Mouse (Mus musculus) ES-Bruce4 (cell line): Measurements from ENCODE around the gene Tor1a. TPM values are rescaled to one million over a fixed set of nuclear protein-coding genes. Genes with fewer than 3 reads are reported as not detected.

Source experiments
- H3K27ac ChIP-seq: 2 replicates; pipeline ENCODE4 v1.5.1; 2012; ENCODE audit warnings: low read length, inconsistent platforms; ENCODE audit not compliant: insufficient read depth
- H3K27me3 ChIP-seq: 2 replicates; pipeline ENCODE4 v1.6.1; 2012; ENCODE audit warnings: mild to moderate bottlenecking, low read length, inconsistent platforms; ENCODE audit not compliant: control insufficient read depth, poor library complexity, insufficient read depth, severe bottlenecking
- H3K36me3 ChIP-seq: 2 replicates; pipeline ENCODE4 v1.6.1; 2012; ENCODE audit warnings: inconsistent platforms, mild to moderate bottlenecking, low read length, moderate library complexity; ENCODE audit not compliant: control insufficient read depth, poor library complexity, insufficient read depth, severe bottlenecking
- H3K4me1 ChIP-seq: one replicate; pipeline ENCODE4 v1.8.1; 2011; ENCODE audit warnings: low read length; ENCODE audit not compliant: control insufficient read depth, insufficient read depth
- H3K4me3 ChIP-seq: 2 replicates; pipeline ENCODE4 v1.5.1; 2011; ENCODE audit warnings: low read depth, mild to moderate bottlenecking, low read length
- H3K9ac ChIP-seq: 2 replicates; pipeline ENCODE4 v1.6.1; 2012; ENCODE audit warnings: low read depth, mild to moderate bottlenecking, inconsistent platforms; ENCODE audit not compliant: poor library complexity, severe bottlenecking
- H3K9me3 ChIP-seq: replicated peaks from 2 replicates; pipeline ENCODE4 v1.6.1; 2012; ENCODE audit warnings: mild to moderate bottlenecking, low read length, inconsistent platforms; ENCODE audit not compliant: control insufficient read depth, poor library complexity, insufficient read depth, severe bottlenecking
- CTCF ChIP-seq: IDR thresholded peaks from one replicate; pipeline ENCODE4 v1.8.1; 2011; ENCODE audit warnings: low read depth, low read length
- EP300 ChIP-seq: IDR thresholded peaks from 2 replicates; pipeline ENCODE4 v1.6.1; 2011; ENCODE audit warnings: low read depth, low read length; ENCODE audit not compliant: insufficient read depth
- POLR2A ChIP-seq: IDR thresholded peaks from one replicate; pipeline ENCODE4 v1.8.1; 2011; ENCODE audit warnings: low read length; ENCODE audit not compliant: insufficient read depth
- polyA plus RNA-seq: library from polyadenylated mRNA; stranded (reverse); fragments of >200 nt; gene quantifications from 2 replicates; pipeline ENCODE4 v1.2.4, GENCODE M21; 2011; ENCODE audit warnings: low read depth; ENCODE audit not compliant: missing spikeins, insufficient read depth, insufficient read length

Tor1a gene
- polyA plus RNA-seq, 1 experiment, result 31.0 TPM

DNA sequence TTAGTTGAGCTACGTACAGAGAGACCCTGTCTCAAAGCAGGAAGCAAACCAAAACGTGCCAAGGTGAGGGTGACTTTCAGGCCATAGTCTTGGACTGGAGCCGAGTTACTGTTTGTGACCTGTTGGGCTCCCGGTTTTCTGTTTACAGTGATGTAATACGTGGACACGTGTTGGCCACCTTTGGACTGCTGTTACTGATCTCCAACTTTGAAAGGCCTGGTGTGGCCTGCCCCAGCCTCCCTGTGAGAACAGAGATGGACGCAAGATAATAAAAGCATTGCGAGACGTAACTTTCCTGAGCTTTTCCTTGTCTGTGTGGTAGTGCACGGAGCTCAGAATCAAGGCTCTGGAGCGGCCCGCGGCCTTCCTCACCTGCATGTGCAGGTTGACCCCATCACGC is 9.0 kb downstream of the Tor1a start:
- no peak overlapping the region for H3K9ac ChIP-seq
- H3K27me3 ChIP-seq, result no peaks in the 10 kb centered on the region
- no peak overlapping the region for H3K27ac ChIP-seq
- TF ChIP-seq POLR2A (no peak), EP300 (no peak), CTCF (no peak)
- no peaks in the 10 kb centered on the region for H3K9me3 ChIP-seq
- H3K4me3 ChIP-seq, result no peak overlapping the region
- H3K4me1 ChIP-seq, result peaks cover 3% of the 10 kb centered on the region
- H3K36me3 ChIP-seq, result peaks cover 40% of the 10 kb centered on the region

GRCm38 (mm10) chr2:30957511-30957910 is 10.2 kb downstream of the Tor1a start:
- Histone ChIP-seq H3K27ac (no peak overlapping the region), H3K4me1 (peaks cover 3% of the 10 kb centered on the region), H3K4me3 (no peak overlapping the region), H3K9me3 (no peaks in the 10 kb centered on the region), H3K36me3 (peaks cover 39% of the 10 kb centered on the region), H3K9ac (no peak overlapping the region), H3K27me3 (no peaks in the 10 kb centered on the region)
- TF ChIP-seq CTCF (no peak), POLR2A (no peak), EP300 (no peak)

DNA sequence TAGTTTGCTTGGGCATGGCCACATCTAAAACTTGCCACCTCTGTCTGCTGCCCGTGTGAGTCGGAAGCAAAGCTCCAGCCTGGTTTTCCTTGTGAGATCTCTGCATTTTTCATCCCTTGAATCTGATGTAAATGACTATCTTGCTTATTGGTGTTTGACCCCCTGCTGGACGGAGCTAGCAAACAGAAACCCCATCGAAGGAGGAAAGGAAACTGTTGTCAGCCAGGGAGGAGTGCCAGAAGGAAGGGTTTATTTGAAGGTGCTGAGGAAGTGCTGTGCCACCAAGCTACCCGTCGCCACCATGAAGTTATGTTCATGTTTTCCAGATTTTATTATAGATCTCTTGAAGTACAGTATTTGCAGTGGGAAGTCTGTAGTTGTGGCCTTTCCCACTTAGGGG is 12.9 kb downstream of the Tor1a start:
- TF ChIP-seq POLR2A (no peak), CTCF (no peak), EP300 (no peak)
- Histone ChIP-seq H3K9me3 (no peaks in the 10 kb centered on the region), H3K4me1 (peaks cover 3% of the 10 kb centered on the region), H3K9ac (0 out of 2 replicates have a peak overlapping the region, but pooled peaks have one; percentile 98), H3K27ac (no peak overlapping the region), H3K36me3 (peaks cover 27% of the 10 kb centered on the region), H3K27me3 (no peaks in the 10 kb centered on the region), H3K4me3 (no peak overlapping the region)

DNA sequence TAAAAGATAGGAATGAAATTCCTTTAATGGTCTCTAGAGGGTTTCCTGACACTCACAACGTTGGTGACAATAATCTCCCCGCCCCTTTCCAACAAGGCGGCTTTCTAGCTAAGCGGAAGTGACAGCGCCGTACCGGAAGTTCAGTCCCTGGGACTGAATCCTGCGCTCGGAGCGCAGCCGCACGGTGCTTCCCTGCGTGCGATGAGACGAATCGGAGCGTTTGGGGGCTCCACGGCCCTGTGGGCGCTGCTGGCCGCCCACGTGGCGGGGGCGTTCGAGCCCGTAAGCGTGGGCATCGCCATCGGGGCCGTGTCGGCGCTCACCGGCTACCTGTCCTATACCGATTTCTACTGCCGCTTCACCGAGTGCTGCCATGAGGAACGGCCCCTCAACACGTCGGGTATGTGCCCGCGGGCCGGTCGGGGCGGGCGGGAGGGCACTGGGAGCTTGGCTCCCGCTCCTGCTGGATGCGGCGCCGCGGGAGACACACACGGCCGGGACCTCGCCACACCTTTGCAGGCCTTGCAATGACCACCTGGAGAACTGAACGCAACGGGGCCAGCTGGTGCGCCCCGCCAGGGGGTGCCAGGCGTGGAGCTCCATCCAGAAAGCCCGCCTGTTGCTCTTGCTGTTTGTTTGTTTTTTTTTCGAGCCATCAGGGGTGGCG is 14.8 kb downstream of the Tor1a start, which contains the start of gene Tor1b:
Gene Tor1b, plus strand, starts transcription at position 136 of the 667 bp plus-strand sequence.
- peaks cover 18% of the 10 kb centered on the region for H3K36me3 ChIP-seq
- peaks cover 8% of the 10 kb centered on the region; the same call in 1 of the 2 replicates for H3K9me3 ChIP-seq
- peak within 1 kb of the TSS; percentile 24 for H3K27ac ChIP-seq
- H3K4me3 ChIP-seq, result peak within 1 kb of the TSS; percentile 94
- H3K9ac ChIP-seq, result peak within 1 kb of the TSS; percentile 98
- no peaks in the 10 kb centered on the region for H3K27me3 ChIP-seq
- no peaks in the 10 kb centered on the region for H3K4me1 ChIP-seq
- TF ChIP-seq POLR2A, result peak; percentile 93
- no peak for TF ChIP-seq EP300

GRCm38 (mm10) chr2:30952457-30952823 is 15.3 kb downstream of the Tor1a start:
- Histone ChIP-seq H3K27ac (peak overlapping the region; percentile 24; the same call in 1 of the 2 replicates), H3K36me3 (peaks cover 13% of the 10 kb centered on the region), H3K4me3 (peak overlapping the region; percentile 20), H3K27me3 (no peaks in the 10 kb centered on the region), H3K9ac (peak overlapping the region; percentile 98; the same call in 1 of the 2 replicates), H3K4me1 (no peaks in the 10 kb centered on the region), H3K9me3 (peaks cover 8% of the 10 kb centered on the region; the same call in 1 of the 2 replicates)
- no peak for TF ChIP-seq CTCF
- no peak for TF ChIP-seq EP300
- no peak for TF ChIP-seq POLR2A

DNA sequence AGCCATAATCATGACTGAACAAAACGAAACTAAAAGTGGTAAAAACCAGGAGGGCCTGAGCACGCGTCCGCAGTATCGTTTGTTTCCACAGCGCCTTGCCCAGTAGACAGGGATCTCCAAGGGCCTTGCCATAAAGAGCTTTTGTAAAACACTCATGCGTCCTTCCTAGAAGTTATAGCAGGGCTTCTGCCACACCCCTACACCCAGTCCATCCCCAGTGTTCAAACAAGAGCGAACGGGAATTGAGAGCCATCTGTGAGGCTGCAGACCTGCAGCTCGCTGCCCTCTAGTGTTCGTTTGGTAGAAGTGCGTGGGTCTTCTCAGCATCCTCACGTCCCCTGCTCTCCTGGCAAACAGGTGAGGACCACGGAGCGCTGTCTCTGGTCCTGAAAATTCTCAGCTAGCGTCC is 25.1 kb downstream of the Tor1a start:
- H3K9ac ChIP-seq, result no peak overlapping the region
- no peak overlapping the region for H3K4me3 ChIP-seq
- peaks cover 2% of the 10 kb centered on the region for H3K4me1 ChIP-seq
- no peaks in the 10 kb centered on the region for H3K27me3 ChIP-seq
- TF ChIP-seq POLR2A (no peak), CTCF (peak; percentile 99), EP300 (peak; percentile 68; the same call in 1 of the 2 replicates)
- H3K36me3 ChIP-seq, result no peaks in the 10 kb centered on the region; the same call in 1 of the 2 replicates
- H3K9me3 ChIP-seq, result no peaks in the 10 kb centered on the region
- H3K27ac ChIP-seq, result peak overlapping the region; percentile 29; the same call in 1 of the 2 replicates
